In genomic region chr5:136237607-136238006, GRCm38 (mm10) we compare ENCODE assay signal across 9 mouse cellular contexts. TPM values are rescaled to one million over a fixed set of nuclear protein-coding genes. Genes with fewer than 3 reads are reported as not detected.
A peak's percentile ranks its signal among the peaks of the same experiment; 100 is the strongest.
DNase-seq lines count a peak whose midpoint lies in the region; ATAC-seq lines count a peak whose summit lies in the region.
"Had no signal": no experiment of that assay in that cellular context is flagged by ENCODE, and none has a peak within 500 bp of the region (broad histone marks: within the 10 kb centered on the region; RNA-seq: fewer than 3 reads in every experiment).

No protein-coding gene starts in this region.

- peak overlapping the region; percentile 22 for H3K4me3 ChIP-seq in forebrain, embryonic 11.5 days (ENCODE audit: low read depth, low read length)
- peak overlapping the region; percentile 15; the same call in 1 of the 2 replicates for H3K4me3 ChIP-seq in neural tube, embryonic 14.5 days (ENCODE audit: low read depth, low read length)

- ATAC-seq in forebrain, embryonic 11.5 days (replicated peaks; ENCODE audit: low FRiP score), result no peak
- no peak for ATAC-seq in neural tube, embryonic 14.5 days (ENCODE audit: low read depth)

- DNase-seq in kidney, adult 18-20 months, result peak; percentile 19
- no peak for DNase-seq in kidney, adult 11 months
- DNase-seq in forebrain, embryonic 11.5 days (ENCODE audit: low spot score), result no peak
- peak; percentile 11 to 39 for DNase-seq in kidney, postnatal 36 days
- no peak for DNase-seq in natural killer cell, adult 2 months (ENCODE audit: low spot score in 2 of 2)
- no peak for DNase-seq in Muller cell, postnatal 12 days (ENCODE audit: inconsistent ontology term)
- no peak for DNase-seq in adrenal gland, postnatal 4 days (ENCODE audit: low spot score in 2 of 2)
- DNase-seq: heart, adult 18-20 months had no signal

- H3K4me2 ChIP-seq in forebrain, embryonic 11.5 days (ENCODE audit: low read depth, low read length, severe bottlenecking), result peak overlapping the region; percentile 59
- peak overlapping the region; percentile 42 for H3K4me2 ChIP-seq in neural tube, embryonic 14.5 days (ENCODE audit: low read depth, low read length)

- H3K9me3 ChIP-seq in forebrain, embryonic 11.5 days (ENCODE audit: control insufficient read depth, low read length), result no peaks in the 10 kb centered on the region
- H3K9me3 ChIP-seq in neural tube, embryonic 14.5 days (ENCODE audit: control insufficient read depth, low read length), result no peaks in the 10 kb centered on the region

- peaks cover 9% of the 10 kb centered on the region; the same call in 1 of the 2 replicates for H3K4me1 ChIP-seq in forebrain, embryonic 11.5 days (replicated peaks; ENCODE audit: control insufficient read depth, insufficient read depth, low read length)
- H3K4me1 ChIP-seq in neural tube, embryonic 14.5 days (ENCODE audit: control insufficient read depth, insufficient read depth, low read length), result peaks cover 29% of the 10 kb centered on the region; the same call in 1 of the 2 replicates

- no peak overlapping the region for H3K27ac ChIP-seq in forebrain, embryonic 11.5 days (ENCODE audit: low read depth, low read length)
- H3K27ac ChIP-seq in neural tube, embryonic 14.5 days (ENCODE audit: low read depth, low read length), result no peak overlapping the region

- H3K36me3 ChIP-seq in forebrain, embryonic 11.5 days (ENCODE audit: control insufficient read depth, insufficient read depth, low read length), result no peaks in the 10 kb centered on the region
- H3K36me3 ChIP-seq in neural tube, embryonic 14.5 days (ENCODE audit: control insufficient read depth, insufficient read depth, low read length), result no peaks in the 10 kb centered on the region

- H3K9ac ChIP-seq in forebrain, embryonic 11.5 days (ENCODE audit: low read length), result peak overlapping the region; percentile 41; the same call in 1 of the 2 replicates
- H3K9ac ChIP-seq in neural tube, embryonic 14.5 days (replicated peaks; ENCODE audit: low read depth, low read length), result no peak overlapping the region; the same call in 1 of the 2 replicates

- H3K27me3 ChIP-seq in forebrain, embryonic 11.5 days (ENCODE audit: control insufficient read depth, insufficient read depth, low read length), result no peaks in the 10 kb centered on the region
- H3K27me3 ChIP-seq in neural tube, embryonic 14.5 days (ENCODE audit: control insufficient read depth, insufficient read depth, low read length), result no peaks in the 10 kb centered on the region

- 5% methylated on average over 19 of the region's 19 CpGs for WGBS in forebrain, embryonic 11.5 days
- WGBS in neural tube, embryonic 14.5 days, result 2% methylated on average over 19 of the region's 19 CpGs

RNA-seq across cellular contexts. Expression of gene Sh2b2, which starts 8.7 kb away (rescaled TPM):
- polyA plus RNA-seq in forebrain, embryonic 11.5 days (2014; fragmentation: Nextera tagmentation; extraction: Ambion mirVana), result 17.1 TPM in 2 replicates
- 23.8 and 25.3 TPM in 2 replicates for polyA plus RNA-seq in neural tube, embryonic 14.5 days (2014; fragmentation: Nextera tagmentation; extraction: Ambion mirVana)
- 10 to 100 TPM; 15.6 to 18.6 TPM for total RNA-seq in adrenal gland, postnatal 4 days (2021)

RNA-seq across cellular contexts. Expression of gene Prkrip1, which starts 38.8 kb away (rescaled TPM):
- polyA plus RNA-seq in forebrain, embryonic 11.5 days (2014; fragmentation: Nextera tagmentation; extraction: Ambion mirVana), result 66.8 and 81.3 TPM in 2 replicates
- polyA plus RNA-seq in neural tube, embryonic 14.5 days (2014; fragmentation: Nextera tagmentation; extraction: Ambion mirVana), result 63.6 and 71.8 TPM in 2 replicates
- 10 to 100 TPM; 35.4 to 36.7 TPM for total RNA-seq in adrenal gland, postnatal 4 days (2021)

Comparison
In these comparisons a context has a peak if more than half of its experiments do, and no peak if none do; other contexts are left out.
1. DNase-seq: peak in kidney, adult 18-20 months (single experiment) and kidney, postnatal 36 days (2 of 2); none in kidney, adult 11 months (single experiment), forebrain, embryonic 11.5 days (single experiment), natural killer cell, adult 2 months (0 of 2), Muller cell, postnatal 12 days (single experiment) and adrenal gland, postnatal 4 days (0 of 2).